Mouse (Mus musculus): ENCODE data around the gene Ndrg3.
A peak's percentile ranks its signal among the peaks of the same experiment; 100 is the strongest.

The Ndrg3 gene

DNA sequence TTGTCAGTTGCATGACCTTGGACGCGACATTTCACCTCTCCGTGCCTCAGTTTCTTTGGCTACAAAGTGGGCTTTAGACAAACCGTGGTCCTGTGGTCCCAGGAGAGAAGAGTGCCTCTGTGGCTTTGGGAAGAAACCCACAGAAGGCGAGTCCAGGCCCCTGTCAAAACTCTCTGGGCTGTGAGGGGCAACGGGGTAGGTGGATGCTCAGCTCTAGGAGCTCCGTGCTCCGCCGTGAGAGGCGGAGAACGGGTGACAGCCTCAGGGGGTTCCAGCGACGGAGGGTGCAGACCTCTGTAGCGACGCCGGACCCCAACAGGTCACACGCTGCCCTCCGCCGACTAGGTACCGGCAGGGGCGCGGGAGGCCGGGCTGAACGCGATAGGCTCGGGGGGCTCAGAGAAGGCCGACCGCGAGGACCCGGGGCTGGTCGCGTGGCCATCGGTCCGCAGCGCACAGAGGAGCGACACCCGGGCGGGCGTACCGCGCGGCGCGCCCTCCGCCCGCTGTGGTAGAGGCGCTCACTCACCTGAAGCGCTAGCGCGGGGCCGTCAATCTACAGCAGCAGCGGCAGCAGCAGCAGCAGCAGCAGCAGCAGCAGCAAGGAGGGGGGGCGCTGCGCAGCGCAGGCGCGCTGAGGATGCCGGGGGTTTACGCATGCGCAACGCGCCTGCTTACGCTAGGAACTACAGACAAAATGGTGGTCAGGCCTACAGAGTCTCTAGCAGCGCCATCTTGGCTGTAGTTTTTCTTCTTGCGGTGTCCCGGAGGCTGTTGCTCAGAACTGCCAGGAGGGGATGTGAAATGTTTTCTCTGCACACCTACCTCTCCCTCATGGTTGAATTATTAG, at the start of gene Ndrg3:
TSS of gene Ndrg3 (minus strand) at position 587 of the 850 bp plus-strand sequence.
- peak; percentile 96 for DNase-seq (ENCODE audit: inconsistent ontology term)

DNA sequence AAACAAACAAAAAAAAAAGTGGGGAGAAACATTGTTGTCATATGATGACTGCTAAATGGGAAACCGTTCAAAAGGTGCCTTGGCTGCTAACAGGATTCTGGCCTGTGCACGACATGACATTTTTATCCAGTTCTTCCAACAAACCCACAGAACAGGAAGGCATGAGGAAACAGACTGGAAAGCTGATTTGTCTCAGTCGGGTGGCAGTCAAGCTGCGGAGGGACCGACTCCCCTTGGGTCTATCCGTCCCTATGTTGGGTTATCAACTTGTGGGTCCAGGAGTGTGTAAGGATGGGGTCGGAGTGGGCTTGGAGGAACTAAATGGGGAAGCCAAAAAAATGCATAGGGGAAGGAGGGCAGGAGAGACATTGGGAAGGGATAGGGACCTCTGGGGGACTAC, 49.6 kb upstream of the Ndrg3 start:
- no peak for DNase-seq (ENCODE audit: inconsistent ontology term)

- no peak for DNase-seq (ENCODE audit: inconsistent ontology term)
These were observed 48.8 kb upstream of the Ndrg3 start for GRCm38 (mm10) chr2:157040649-157041046.

DNA sequence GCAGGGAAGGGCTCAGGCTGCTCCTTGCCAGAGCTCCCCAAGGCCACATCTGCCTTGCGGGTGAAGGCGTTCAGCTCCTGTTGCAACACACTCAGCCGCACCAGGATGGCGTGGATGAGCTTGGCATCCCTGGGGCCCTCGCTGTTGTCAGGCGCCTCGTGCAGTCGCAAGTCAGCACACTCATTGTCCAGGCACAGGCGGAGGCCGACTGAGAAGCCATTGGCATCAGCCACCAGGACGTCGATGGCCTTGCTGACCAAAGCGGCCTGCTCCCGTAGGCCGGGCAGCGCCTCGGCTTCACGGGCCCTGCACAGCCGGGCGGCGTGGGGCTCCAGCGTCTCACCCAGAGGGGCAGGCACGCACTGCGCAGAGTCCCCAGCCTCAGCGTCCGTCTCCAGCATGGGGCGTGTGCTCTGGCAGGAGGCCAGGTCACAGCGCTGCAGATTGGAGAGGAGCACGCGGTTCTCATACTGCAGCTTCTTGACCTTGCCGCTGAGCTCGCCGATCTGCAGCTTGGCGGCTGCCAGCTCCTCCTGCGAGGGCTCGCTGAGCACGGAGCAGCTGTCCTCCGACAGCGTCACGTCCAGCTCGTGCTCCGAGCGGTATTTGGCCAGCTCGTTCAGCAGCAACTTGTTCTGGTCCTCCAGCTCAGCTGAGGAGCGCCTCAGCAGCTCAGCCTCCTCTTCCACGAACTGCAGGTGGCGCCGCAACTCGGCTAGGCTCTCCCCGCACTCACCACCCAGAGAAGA, 48.2 kb upstream of the Ndrg3 start:
- no peak for DNase-seq (ENCODE audit: inconsistent ontology term)

GRCm38 (mm10) chr2:157037303-157037702, 45.4 kb upstream of the Ndrg3 start:
- no peak for DNase-seq (ENCODE audit: inconsistent ontology term)

GRCm38 (mm10) chr2:157036400-157036799, 44.5 kb upstream of the Ndrg3 start:
- DNase-seq (ENCODE audit: inconsistent ontology term): peak; percentile 53

- DNase-seq (ENCODE audit: inconsistent ontology term): no peak
These were observed 43.5 kb upstream of the Ndrg3 start for GRCm38 (mm10) chr2:157035371-157035770.

GRCm38 (mm10) chr2:157030804-157031203, 38.9 kb upstream of the Ndrg3 start:
- DNase-seq (ENCODE audit: inconsistent ontology term): peak; percentile 55

- DNase-seq (ENCODE audit: inconsistent ontology term): no peak
These were observed 36.4 kb upstream of the Ndrg3 start for GRCm38 (mm10) chr2:157028261-157028660.

DNA sequence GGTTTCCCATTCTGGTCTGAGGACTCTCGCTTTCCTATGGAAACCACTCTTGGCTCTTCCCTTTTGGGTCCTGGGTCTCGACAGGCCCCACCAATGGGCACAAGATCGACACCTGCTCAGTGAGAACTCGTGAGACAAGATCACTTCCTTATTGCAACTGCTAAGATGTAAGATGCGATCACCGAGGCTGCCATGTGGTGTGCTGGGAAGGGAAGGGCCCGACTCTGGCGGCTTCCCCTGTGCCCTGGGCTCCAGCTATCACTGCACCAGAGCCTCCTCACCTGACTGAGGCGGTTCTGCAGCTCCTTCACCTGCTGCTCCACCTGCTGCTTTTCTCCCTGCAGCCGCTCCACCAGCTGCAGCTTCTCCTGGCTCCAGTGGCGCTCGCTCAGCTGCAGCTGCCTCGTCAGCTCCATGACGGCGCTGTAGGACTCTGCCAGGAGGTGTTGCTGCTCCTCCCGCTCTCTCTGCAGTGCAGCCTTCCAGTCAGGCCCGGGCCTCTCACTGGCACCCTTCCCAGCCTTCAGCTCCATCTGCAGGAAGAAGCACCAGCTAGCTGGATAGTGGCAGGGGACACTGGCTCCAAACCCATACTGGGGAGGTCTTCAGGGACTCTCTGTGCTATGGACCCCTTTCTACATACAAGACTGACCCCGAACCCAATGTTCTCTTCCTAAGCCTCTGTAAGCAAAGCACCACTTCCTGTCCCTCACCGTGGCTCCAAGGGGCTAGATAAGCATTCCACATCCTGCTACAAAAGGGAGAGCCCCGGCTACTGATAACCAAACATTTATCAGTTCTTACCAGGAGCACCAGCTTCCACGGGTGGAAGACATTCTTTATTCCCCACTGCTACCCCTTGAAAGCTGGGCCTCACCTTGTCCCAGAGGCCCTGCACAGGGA, 35.5 kb upstream of the Ndrg3 start:
- no peak for DNase-seq (ENCODE audit: inconsistent ontology term)

DNA sequence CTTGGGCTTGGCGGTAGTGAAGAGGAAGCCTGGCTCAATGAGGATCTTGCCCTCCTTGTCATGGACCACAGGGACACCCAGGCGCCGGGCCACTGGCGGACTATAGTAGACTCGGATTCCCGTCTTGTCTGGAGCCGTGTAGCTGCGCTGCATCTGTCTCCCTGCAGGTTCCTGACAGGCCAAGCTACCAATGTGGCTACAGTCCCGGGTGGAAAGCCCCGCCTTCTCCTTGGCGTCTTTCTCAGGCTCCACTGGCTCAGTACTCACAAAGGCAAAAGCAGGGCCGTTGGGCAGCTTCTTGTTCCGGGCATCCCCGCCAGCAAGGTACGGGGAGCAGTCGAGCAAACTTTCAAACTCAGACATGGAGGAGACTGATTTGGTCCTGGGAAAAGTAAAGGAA, 29.3 kb upstream of the Ndrg3 start:
- DNase-seq (ENCODE audit: inconsistent ontology term): no peak

GRCm38 (mm10) chr2:157019228-157019627, 27.4 kb upstream of the Ndrg3 start:
- no peak for DNase-seq (ENCODE audit: inconsistent ontology term)

- no peak for DNase-seq (ENCODE audit: inconsistent ontology term)
These were observed 24.8 kb upstream of the Ndrg3 start for GRCm38 (mm10) chr2:157016529-157017270.

DNA sequence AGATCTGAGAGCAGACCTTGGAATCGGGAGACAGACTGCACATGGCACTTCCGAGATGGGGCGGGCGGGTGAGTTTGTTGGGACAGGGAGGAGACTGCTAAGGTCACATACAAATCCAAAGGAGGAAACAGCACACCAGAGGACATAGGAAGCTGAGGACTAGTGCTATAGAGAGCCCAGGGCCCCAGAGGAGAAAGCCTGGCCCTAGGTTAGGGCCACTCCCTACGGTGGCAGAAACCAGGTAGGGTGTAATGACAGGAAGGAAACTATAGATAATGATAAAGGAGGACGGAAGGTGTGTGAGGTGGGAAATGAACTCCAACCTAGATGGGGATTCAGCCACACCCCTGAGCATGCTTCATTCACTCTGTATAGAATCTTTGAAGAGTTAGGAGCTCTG, 20.5 kb upstream of the Ndrg3 start:
- DNase-seq (ENCODE audit: inconsistent ontology term): no peak

DNA sequence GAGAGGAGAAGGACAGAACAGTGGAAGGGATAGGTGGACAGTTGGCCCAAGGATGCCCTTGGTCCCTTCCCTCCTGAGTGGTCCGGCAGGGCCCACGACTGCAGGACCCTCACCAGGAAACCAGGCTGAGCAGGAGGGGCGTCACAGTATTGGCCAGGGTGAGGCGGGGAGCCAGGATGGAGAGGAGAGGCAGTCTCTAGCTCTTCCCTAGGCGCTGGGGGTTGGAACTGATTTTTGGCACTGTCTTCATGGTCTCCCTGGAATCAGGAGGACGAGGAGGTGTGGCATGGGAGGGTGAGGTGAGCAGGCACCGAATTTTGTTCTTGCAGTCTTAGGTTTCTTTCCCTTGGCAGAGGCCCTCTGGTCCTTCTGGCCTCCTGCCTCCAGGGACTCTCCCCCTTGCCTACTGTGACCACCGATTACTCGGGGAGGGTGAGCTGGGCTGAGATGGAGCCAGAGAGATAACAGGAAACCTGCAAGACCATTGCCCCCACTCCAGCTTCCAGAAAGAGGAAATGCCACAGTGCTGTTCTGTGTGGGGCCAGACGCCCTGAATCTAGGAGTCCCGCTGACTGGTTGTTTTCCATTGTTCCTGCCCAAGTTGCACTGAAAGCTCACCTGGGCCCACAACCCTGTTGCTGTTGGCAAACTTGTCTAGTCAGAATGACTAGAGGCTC, 18.9 kb upstream of the Ndrg3 start:
- no peak for DNase-seq (ENCODE audit: inconsistent ontology term)

GRCm38 (mm10) chr2:157010121-157010520, 18.3 kb upstream of the Ndrg3 start:
- DNase-seq (ENCODE audit: inconsistent ontology term): peak; percentile 27

DNA sequence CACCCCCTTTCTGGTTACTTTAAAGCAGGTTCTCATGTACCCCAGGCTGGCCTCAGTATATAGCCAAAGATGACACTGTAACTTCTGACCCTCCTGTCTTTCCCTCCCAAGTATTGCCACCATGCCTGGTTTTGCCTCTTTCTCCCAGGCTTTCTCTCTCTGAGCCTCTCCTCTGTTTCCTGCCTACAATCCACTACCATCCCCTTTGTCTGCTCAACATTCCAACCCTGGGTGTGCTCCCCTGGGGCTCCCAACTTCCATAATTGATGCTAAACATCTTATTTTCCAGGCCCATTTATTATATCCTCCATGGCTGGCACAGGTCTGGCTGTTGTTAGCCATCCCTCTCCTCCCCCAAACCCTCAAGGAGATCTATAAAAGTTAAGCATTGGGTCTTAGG, 16.7 kb upstream of the Ndrg3 start:
- DNase-seq (ENCODE audit: inconsistent ontology term): no peak

DNA sequence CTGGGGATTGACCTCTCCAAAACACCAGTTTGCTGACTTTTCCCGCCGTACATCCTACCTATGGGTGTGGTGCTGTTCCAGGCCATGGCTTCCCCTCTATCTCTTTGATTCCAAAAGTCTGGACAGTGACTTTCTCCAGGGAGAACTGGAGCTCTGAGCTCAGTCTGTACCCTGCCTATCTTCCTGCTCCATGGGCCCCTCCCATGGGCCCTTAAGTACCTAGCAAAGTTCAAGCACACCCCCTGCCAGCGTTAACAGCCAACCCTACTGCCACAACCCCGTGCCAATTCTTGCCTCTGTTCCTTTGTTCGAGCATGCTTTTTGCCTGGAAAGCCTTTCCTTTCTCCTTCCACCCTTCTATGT, 15.4 kb upstream of the Ndrg3 start:
- DNase-seq (ENCODE audit: inconsistent ontology term): no peak

DNA sequence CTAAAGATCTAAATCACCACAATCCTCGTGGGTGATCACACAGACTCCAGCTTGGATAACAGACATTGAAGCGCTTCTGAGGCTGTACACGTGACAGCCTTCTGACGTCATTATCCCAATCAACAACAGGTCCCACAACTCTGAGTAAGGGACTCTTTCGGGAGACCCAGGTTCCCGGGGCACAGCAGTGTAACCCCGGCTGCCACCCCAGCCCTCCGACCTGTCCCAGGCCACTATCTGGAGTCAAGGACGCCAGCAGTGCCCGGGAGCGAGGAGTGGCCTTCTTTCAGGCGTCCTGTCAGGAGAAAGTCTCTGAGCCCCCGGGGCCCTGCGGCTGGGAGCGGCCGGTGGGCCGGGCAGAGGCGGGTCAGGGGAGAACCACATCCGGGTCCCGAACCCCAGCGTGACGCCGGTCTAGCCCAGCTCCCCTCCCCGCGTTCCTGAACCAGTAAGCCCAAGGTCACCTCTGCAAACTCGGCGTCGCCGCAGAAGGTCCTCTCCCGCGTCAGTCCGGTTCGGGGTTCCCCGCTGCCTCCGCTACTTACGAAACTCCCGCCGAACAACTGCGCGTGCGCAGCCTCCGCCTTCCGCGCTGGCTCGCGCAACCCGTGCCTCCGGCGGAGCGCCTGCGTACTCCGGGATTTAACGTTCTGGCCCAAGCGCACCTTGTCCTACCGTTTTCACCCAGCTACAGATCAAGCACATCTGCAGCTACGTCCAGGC, 14.8 kb upstream of the Ndrg3 start, which contains the start of gene Dsn1:
TSS of gene Dsn1 (minus strand) at position 644 of the 723 bp plus-strand sequence.
- peak; percentile 88 for DNase-seq (ENCODE audit: inconsistent ontology term)

- DNase-seq (ENCODE audit: inconsistent ontology term): no peak
These were observed 10.5 kb upstream of the Ndrg3 start for GRCm38 (mm10) chr2:157002321-157002720.

Data from Muller cell, postnatal 12 days (primary cell).